Mouse (Mus musculus) spleen, adult 2 months (tissue): ENCODE data around the gene Slc15a3.

Experiments
- CTCF ChIP-seq: fragments of 200-500 bp; IDR thresholded peaks from 2 replicates; pipeline ENCODE4 v1.5.1; 2011; ENCODE audit warnings: mild to moderate bottlenecking, inconsistent platforms; ENCODE audit not compliant: insufficient read depth, insufficient read length, insufficient replicate concordance; ENCODE audit errors: extremely low read depth
- POLR2A ChIP-seq: fragments of 200-500 bp; IDR thresholded peaks from 2 replicates; pipeline ENCODE4 v1.6.1; 2011; ENCODE audit warnings: low read depth, low read length, inconsistent platforms

GRCm38 (mm10) chr19:10805661-10806285 lies 33.8 kb upstream of the Slc15a3 start:
- TF ChIP-seq CTCF, result no peak
- no peak for TF ChIP-seq POLR2A
